Mouse (Mus musculus): ENCODE measurements around the gene Mphosph10.

Mphosph10 gene

GRCm38 (mm10) chr7:64392122-64392818 lies at the start of gene Mphosph10, which contains the start of gene Mcee:
Gene Mphosph10, minus strand, starts transcription at chr7:64392268.
Gene Mcee, plus strand, starts transcription at chr7:64392607.
- DNase-seq (ENCODE audit: extremely low spot score), result peak; percentile 99

- DNase-seq (ENCODE audit: extremely low spot score), result no peak
Measured at GRCm38 (mm10) chr7:64440519-64440918, 48.5 kb upstream of the Mphosph10 start.

- DNase-seq (ENCODE audit: extremely low spot score), result no peak
Measured at GRCm38 (mm10) chr7:64439595-64440518, 47.8 kb upstream of the Mphosph10 start.

GRCm38 (mm10) chr7:64424861-64425260 lies 32.8 kb upstream of the Mphosph10 start:
- DNase-seq (ENCODE audit: extremely low spot score), result no peak

GRCm38 (mm10) chr7:64403989-64404388 lies 11.9 kb upstream of the Mphosph10 start:
- no peak for DNase-seq (ENCODE audit: extremely low spot score)

GRCm38 (mm10) chr7:64402452-64402851 lies 10.4 kb upstream of the Mphosph10 start:
- DNase-seq (ENCODE audit: extremely low spot score), result no peak

- DNase-seq (ENCODE audit: extremely low spot score), result no peak
Measured at GRCm38 (mm10) chr7:64400725-64401124, 8.7 kb upstream of the Mphosph10 start.

GRCm38 (mm10) chr7:64392819-64393151 lies 717 bp upstream of the Mphosph10 start:
- DNase-seq (ENCODE audit: extremely low spot score), result no peak

GRCm38 (mm10) chr7:64391479-64391878 lies 589 bp downstream of the Mphosph10 start:
- DNase-seq (ENCODE audit: extremely low spot score), result peak; percentile 24

- peak; percentile 89 for DNase-seq (ENCODE audit: extremely low spot score)
Measured at GRCm38 (mm10) chr7:64373830-64374562, 18.1 kb downstream of the Mphosph10 start, which contains the start of gene Fan1. Gene Fan1, minus strand, starts transcription at chr7:64374095.

GRCm38 (mm10) chr7:64373147-64373829 lies 18.8 kb downstream of the Mphosph10 start:
- DNase-seq (ENCODE audit: extremely low spot score), result no peak

- no peak for DNase-seq (ENCODE audit: extremely low spot score)
Measured at GRCm38 (mm10) chr7:64371940-64372878, 19.9 kb downstream of the Mphosph10 start.

- DNase-seq (ENCODE audit: extremely low spot score), result no peak
Measured at GRCm38 (mm10) chr7:64369841-64370240, 22.2 kb downstream of the Mphosph10 start.

- DNase-seq (ENCODE audit: extremely low spot score), result no peak
Measured at GRCm38 (mm10) chr7:64365863-64366262, 26.2 kb downstream of the Mphosph10 start.

GRCm38 (mm10) chr7:64360586-64360945 lies 31.5 kb downstream of the Mphosph10 start:
- no peak for DNase-seq (ENCODE audit: extremely low spot score)

GRCm38 (mm10) chr7:64359943-64360585 lies 32.0 kb downstream of the Mphosph10 start:
- DNase-seq (ENCODE audit: extremely low spot score), result no peak

- DNase-seq (ENCODE audit: extremely low spot score), result no peak
Measured at GRCm38 (mm10) chr7:64358666-64359065, 33.4 kb downstream of the Mphosph10 start.

- DNase-seq (ENCODE audit: extremely low spot score), result no peak
Measured at GRCm38 (mm10) chr7:64357405-64357804, 34.7 kb downstream of the Mphosph10 start.

GRCm38 (mm10) chr7:64356661-64357060 lies 35.4 kb downstream of the Mphosph10 start:
- DNase-seq (ENCODE audit: extremely low spot score), result no peak

- no peak for DNase-seq (ENCODE audit: extremely low spot score)
Measured at GRCm38 (mm10) chr7:64354206-64354605, 37.9 kb downstream of the Mphosph10 start.
